Mouse (Mus musculus): Measurements from ENCODE around the gene Plscr4. TPM values are rescaled to one million over a fixed set of nuclear protein-coding genes. Genes with fewer than 3 reads are reported as not detected.

Plscr4 gene
- 25.0 and 26.6 TPM in 2 replicates for polyA plus RNA-seq (2012; rRNA removed)

DNA sequence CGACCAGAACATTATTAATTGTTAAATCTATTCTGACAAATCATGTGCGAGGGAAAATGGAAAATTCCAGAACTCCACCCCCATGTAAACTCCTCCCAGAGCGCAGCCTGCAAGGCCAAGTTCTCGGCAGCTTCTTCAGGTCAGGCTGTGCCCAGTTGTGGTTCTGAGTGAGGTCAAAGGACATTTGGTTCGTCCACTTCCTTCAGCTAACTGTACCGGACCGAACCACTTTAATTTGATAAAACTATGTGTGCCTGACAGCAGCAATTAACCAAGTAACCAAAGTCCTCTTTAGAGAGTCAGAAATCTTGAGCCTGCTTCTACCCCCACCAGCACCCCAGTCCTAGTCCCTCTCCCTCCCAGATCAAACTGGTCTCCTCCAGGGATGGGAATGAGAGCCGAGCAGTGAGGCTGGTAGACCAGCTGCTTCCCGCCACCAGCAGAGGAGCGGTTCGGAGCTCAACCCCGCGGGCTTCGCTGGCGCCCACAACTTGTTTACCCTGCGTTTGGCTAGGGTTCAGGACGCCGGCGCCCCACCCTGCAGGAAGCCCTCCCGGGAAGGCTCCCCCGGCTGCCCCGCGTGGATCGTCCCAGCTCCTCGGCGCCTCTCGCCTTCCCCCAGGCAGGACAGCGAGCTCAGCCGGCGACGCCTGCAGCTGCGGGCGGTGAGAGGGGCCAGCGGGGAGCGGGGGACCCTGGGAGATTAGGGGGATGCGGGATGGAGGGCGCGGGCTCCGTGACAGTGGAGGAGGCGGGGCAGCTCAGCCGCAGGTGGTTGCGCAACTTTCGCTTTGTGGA, at the start of gene Plscr4:
TSS of gene Plscr4 (plus strand) at position 113 of the 798 bp plus-strand sequence.
- TF ChIP-seq POLR2A (IDR thresholded peaks at IDR 0.05; ENCODE audit: borderline replicate concordance, extremely low read depth, low read depth, low read length) = peak; percentile 90; the same call in 1 of the 2 replicates
- no peak for TF ChIP-seq CTCF (IDR thresholded peaks at IDR 0.05; ENCODE audit: insufficient read depth, low read length)
- Histone ChIP-seq H3K4me3 (replicated peaks; ENCODE audit: extremely low read depth, low read depth, low read length) (peak within 1 kb of the TSS; percentile 67), H3K4me1 (ENCODE audit: control insufficient read depth, insufficient read depth, low read length) (peaks cover 2% of the 10 kb centered on the region; the same call in 1 of the 2 replicates)
- DNase-seq = peak; percentile 73
- 3% methylated on average over 42 of the region's 43 CpGs for WGBS

DNA sequence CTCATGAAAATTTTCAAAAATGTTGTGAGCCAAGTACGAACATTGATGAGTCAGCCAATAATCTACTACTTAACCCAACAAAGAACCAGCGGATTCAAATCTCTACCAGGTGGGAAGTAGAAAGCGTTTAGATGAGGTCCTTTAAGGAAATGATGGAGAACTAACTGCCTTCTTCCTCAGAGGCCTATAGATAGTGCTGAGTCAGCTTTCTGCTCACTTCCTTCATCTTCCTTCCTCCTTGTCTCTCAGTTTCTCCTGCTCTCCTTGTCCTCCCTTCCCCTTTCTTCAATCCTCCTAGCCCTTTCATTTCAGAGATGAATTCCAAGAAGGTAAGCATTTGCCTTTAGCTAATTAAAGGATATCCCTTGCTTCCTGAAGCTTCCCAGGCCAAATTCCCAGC, 46.9 kb upstream of the Plscr4 start:
- DNase-seq = no peak
- TF ChIP-seq POLR2A (IDR thresholded peaks at IDR 0.05; ENCODE audit: borderline replicate concordance, extremely low read depth, low read depth, low read length) = no peak
- no peak for TF ChIP-seq CTCF (IDR thresholded peaks at IDR 0.05; ENCODE audit: insufficient read depth, low read length)
- Histone ChIP-seq H3K4me1 (ENCODE audit: control insufficient read depth, insufficient read depth, low read length) (no peaks in the 10 kb centered on the region), H3K4me3 (replicated peaks; ENCODE audit: extremely low read depth, low read depth, low read length) (no peak overlapping the region)
- 85% methylated on average over 3 of the region's 3 CpGs for WGBS

DNA sequence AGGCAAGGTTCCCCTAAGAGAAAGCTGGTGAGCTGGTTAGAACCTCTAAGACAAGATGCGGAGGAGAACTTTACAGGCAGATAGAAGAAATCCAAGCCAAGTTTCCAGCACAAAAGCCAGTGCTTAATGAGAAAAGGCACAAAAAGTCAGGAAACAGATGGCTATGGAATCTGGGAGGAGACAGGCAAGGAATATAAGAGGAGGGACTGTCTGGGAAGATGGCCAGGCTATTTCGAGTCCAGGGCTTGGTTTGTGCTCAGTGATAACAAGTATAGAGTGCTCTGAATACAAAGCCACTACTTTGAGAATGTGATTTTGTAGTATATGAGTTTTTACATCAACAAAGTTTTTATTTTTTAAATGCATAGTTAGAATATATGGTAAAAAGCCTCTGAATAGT, 45.1 kb upstream of the Plscr4 start:
- no peak for DNase-seq
- Histone ChIP-seq H3K4me3 (replicated peaks; ENCODE audit: extremely low read depth, low read depth, low read length) (no peak overlapping the region), H3K4me1 (ENCODE audit: control insufficient read depth, insufficient read depth, low read length) (no peaks in the 10 kb centered on the region)
- no peak for TF ChIP-seq POLR2A (IDR thresholded peaks at IDR 0.05; ENCODE audit: borderline replicate concordance, extremely low read depth, low read depth, low read length)
- no peak for TF ChIP-seq CTCF (IDR thresholded peaks at IDR 0.05; ENCODE audit: insufficient read depth, low read length)
- WGBS = 48% methylated on average over 2 of the region's 2 CpGs

DNA sequence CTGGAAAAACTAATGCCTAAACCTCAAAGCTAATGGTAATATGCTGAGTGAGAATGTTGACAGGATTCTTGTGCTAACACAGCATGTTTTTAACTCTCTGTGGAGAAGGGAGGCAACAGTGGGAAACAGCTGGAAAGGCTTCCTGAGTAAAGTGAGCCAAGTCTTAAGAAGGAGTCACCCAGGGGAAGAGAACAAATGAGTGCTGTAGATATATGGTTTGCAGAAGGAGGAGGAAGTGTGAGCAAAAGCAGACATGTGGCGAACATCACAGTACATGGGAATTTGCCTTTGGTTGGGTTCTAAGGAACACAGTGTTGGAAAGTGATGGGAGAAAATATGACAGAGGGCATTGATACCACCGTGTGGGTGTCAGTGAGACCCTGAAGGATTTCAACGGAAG, 43.5 kb upstream of the Plscr4 start:
- no peak for TF ChIP-seq POLR2A (IDR thresholded peaks at IDR 0.05; ENCODE audit: borderline replicate concordance, extremely low read depth, low read depth, low read length)
- TF ChIP-seq CTCF (IDR thresholded peaks at IDR 0.05; ENCODE audit: insufficient read depth, low read length) = no peak
- DNase-seq = no peak

DNA sequence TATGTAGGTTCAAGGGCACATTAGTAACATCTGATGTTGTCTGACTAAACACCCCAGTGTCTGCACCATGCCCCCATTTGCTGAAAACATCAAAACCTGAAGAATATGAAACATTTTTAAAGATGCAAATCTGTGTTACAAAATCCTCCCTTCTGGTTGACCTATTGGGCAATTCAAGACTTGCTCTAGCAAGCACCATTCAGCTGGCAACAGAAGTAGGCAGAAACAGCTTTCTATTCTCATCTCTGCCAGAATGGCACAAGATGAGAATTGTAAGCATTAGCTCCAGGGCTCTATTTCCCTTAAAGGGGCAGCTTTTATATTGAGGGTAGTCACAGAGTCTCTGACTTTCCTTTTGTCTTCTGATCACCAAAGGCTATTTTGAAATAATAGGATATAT, 19.4 kb upstream of the Plscr4 start:
- no peaks in the 10 kb centered on the region for H3K4me1 ChIP-seq (ENCODE audit: control insufficient read depth, insufficient read depth, low read length)
- no peak for DNase-seq
- no peak overlapping the region for H3K4me3 ChIP-seq (replicated peaks; ENCODE audit: extremely low read depth, low read depth, low read length)
- TF ChIP-seq CTCF (IDR thresholded peaks at IDR 0.05; ENCODE audit: insufficient read depth, low read length) (no peak), POLR2A (IDR thresholded peaks at IDR 0.05; ENCODE audit: borderline replicate concordance, extremely low read depth, low read depth, low read length) (no peak)

More for the DNA sequence above, 43.5 kb upstream of the Plscr4 start:
- Histone ChIP-seq H3K4me1 (ENCODE audit: control insufficient read depth, insufficient read depth, low read length) (no peaks in the 10 kb centered on the region), H3K4me3 (replicated peaks; ENCODE audit: extremely low read depth, low read depth, low read length) (no peak overlapping the region)
- WGBS = 57% methylated on average over 3 of the region's 3 CpGs

DNA sequence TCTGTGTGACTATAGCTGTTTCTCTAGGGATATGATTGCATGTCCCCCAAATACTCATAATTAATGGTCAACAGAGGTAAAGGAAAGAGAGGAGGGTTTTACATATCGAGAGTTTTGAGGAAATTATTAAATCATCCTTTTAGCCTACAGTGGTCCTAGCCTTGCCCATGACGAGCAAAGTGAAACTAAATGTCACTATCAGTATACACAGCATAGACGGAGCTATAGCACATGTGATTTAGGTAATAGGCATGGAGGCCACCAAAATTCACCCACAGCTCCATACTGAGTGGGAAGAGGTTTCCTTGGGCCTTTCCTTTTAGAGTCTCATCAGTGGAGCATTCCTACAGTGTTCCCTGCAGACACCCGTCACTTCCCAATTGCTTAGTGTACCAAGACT, 15.7 kb upstream of the Plscr4 start:
- no peak for DNase-seq
- 71% methylated on average over 4 of the region's 4 CpGs for WGBS
- Histone ChIP-seq H3K4me1 (ENCODE audit: control insufficient read depth, insufficient read depth, low read length) (no peaks in the 10 kb centered on the region), H3K4me3 (replicated peaks; ENCODE audit: extremely low read depth, low read depth, low read length) (no peak overlapping the region)
- no peak for TF ChIP-seq CTCF (IDR thresholded peaks at IDR 0.05; ENCODE audit: insufficient read depth, low read length)

DNA sequence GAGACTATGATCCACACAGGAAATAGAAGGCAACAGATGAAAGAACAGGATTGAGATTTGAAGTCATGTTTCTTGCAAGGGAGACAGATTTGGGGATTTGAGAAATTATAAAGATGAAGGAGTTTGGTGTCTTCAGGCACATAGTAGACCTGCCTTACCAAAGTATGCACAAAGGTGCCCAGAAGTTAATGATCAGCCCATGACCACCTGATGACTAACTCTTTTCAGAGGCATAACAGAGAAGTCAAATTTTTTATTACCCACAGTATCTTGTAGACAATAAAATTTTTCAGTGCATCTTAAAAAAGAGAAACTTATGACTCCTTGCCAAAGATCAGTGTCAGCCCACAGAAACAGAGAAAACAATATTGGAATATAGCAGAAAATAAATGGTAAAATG, 12.6 kb upstream of the Plscr4 start:
- TF ChIP-seq CTCF (IDR thresholded peaks at IDR 0.05; ENCODE audit: insufficient read depth, low read length) (no peak), POLR2A (IDR thresholded peaks at IDR 0.05; ENCODE audit: borderline replicate concordance, extremely low read depth, low read depth, low read length) (no peak)
- no peak for DNase-seq
- Histone ChIP-seq H3K4me1 (ENCODE audit: control insufficient read depth, insufficient read depth, low read length) (no peaks in the 10 kb centered on the region), H3K4me3 (replicated peaks; ENCODE audit: extremely low read depth, low read depth, low read length) (no peak overlapping the region)

DNA sequence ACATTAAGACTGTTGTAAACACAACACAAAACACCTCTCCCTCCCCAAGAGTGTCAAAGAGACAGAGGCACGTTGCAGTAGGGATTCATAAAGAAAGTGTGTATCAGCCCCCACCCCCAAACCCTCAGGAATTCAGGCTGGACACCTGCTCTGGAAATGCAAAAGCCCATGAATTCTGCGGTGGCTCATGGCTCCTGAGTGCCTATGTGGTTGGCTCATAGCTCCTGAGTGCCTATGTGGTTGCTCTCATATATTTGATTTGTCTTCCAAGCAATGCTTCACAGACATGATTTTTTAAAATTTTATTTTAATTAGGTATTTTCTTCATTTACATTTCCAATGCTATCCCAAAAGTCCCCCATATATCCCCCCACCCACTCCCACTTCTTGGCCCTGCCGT, 568 bp upstream of the Plscr4 start:
- TF ChIP-seq POLR2A (IDR thresholded peaks at IDR 0.05; ENCODE audit: borderline replicate concordance, extremely low read depth, low read depth, low read length) = no peak
- TF ChIP-seq CTCF (IDR thresholded peaks at IDR 0.05; ENCODE audit: insufficient read depth, low read length) = no peak
- 79% methylated on average over 3 of the region's 3 CpGs for WGBS
- DNase-seq = no peak
- no peak overlapping the region for H3K4me3 ChIP-seq (replicated peaks; ENCODE audit: extremely low read depth, low read depth, low read length)
- H3K4me1 ChIP-seq (ENCODE audit: control insufficient read depth, insufficient read depth, low read length) = peaks cover 2% of the 10 kb centered on the region; the same call in 1 of the 2 replicates

DNA sequence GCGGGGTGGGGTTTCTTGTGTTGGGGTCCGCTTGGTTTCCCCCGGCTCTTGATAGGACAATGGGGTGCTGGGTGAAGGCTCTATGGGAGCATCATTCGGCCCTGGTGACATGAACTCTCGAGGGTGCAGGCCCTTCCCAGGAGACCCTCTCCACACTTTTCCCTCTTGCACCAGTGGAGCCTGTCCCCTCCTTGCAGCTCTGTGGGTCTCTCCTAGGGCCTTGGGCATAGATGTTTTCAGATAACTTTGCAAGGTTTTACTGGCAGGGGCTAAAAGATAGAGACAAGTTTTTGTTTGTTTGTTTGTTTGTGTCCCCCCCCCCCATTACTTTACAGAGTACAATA, 858 bp downstream of the Plscr4 start:
- 0% methylated on average over 5 of the region's 5 CpGs for WGBS
- peak overlapping the region; percentile 67 for H3K4me3 ChIP-seq (replicated peaks; ENCODE audit: extremely low read depth, low read depth, low read length)
- no peak for DNase-seq
- TF ChIP-seq POLR2A (IDR thresholded peaks at IDR 0.05; ENCODE audit: borderline replicate concordance, extremely low read depth, low read depth, low read length) (no peak), CTCF (IDR thresholded peaks at IDR 0.05; ENCODE audit: insufficient read depth, low read length) (no peak)
- peaks cover 2% of the 10 kb centered on the region; the same call in 1 of the 2 replicates for H3K4me1 ChIP-seq (ENCODE audit: control insufficient read depth, insufficient read depth, low read length)

DNA sequence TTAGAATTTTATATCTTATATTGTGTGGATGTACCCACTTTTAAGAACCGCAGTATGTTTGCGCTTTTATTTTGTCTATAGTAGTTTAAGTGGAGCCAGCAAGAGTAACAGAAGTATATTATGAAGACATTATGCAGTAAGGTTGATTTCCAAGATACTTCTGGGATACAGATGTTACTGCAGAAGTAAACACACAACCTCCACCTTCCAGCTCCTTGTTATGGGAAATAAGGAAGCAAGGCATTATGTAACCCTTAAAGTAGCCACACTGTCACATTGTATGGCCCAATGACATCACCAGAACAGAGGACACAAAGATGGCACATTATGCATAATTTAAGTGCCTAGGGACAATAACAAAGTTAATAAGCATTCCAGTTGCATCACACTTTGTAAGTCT, 1.2 kb downstream of the Plscr4 start:
- no peak for TF ChIP-seq POLR2A (IDR thresholded peaks at IDR 0.05; ENCODE audit: borderline replicate concordance, extremely low read depth, low read depth, low read length)
- TF ChIP-seq CTCF (IDR thresholded peaks at IDR 0.05; ENCODE audit: insufficient read depth, low read length) = no peak
- WGBS = 75% methylated on average over 2 of the region's 2 CpGs
- Histone ChIP-seq H3K4me3 (replicated peaks; ENCODE audit: extremely low read depth, low read depth, low read length) (peak overlapping the region; percentile 67), H3K4me1 (ENCODE audit: control insufficient read depth, insufficient read depth, low read length) (peaks cover 2% of the 10 kb centered on the region; the same call in 1 of the 2 replicates)
- DNase-seq = no peak

All from lung, adult 2 months (tissue).